Mouse (Mus musculus): ENCODE measurements around the gene Igsf9.

DNA sequence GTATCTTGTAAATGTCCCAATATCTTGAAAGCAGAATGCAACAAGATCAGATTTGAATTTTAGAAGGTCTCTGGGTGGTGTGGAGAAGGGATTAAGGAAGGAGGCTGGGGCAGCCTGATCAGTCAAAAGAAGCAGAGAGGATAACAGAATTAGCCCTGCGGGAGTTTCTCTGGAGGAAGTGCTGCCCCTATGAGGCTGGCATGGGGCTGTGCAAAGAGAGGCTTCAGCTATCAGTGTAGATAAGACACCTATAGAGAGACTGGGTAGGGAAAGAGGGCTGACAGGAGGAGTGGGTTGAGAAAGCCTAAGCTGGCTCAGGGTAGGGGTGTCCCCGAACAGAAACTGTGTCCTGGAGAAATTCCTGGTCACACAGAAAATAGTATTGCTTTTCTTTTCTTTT, 31.4 kb upstream of the Igsf9 start:
- TF ChIP-seq CTCF (IDR thresholded peaks at IDR 0.05; ENCODE audit: control insufficient read depth, insufficient read depth, insufficient read length): no peak
- TF ChIP-seq USF1 (IDR thresholded peaks at IDR 0.05; ENCODE audit: low read depth): no peak
- no peak for TF ChIP-seq MAX (IDR thresholded peaks at IDR 0.05)
- TF ChIP-seq MYOD1 (IDR thresholded peaks at IDR 0.05; ENCODE audit: control insufficient read depth, insufficient read length, low read depth): no peak
- TF ChIP-seq MYOG (IDR thresholded peaks at IDR 0.05; ENCODE audit: control insufficient read depth, extremely low read depth, insufficient read length): no peak
- TF ChIP-seq CEBPB (IDR thresholded peaks at IDR 0.05; ENCODE audit: low read depth): no peak
- no peak for TF ChIP-seq FOSL1 (IDR thresholded peaks at IDR 0.05; ENCODE audit: insufficient read depth, low read length, poor library complexity, severe bottlenecking)

Data from C2C12 (cell line).